Mouse (Mus musculus) cerebellum, adult 9-10 months (tissue): ENCODE measurements at regions not wholly inside any gene's neighbourhood (a gene's known extent, or its start where the extent isn't known, plus 50 kb on each side); places are given as distances from the start of the nearest gene placed in this dataset.

ENCODE experiments used
- DNase-seq: peaks from one replicate; pipeline ENCODE4 v3.0.0; 2022

- no peak for DNase-seq
These were observed 260.7 kb downstream of the 1700064H15Rik start for GRCm38 (mm10) chr3:19367761-19368160.
